Mouse (Mus musculus) stomach, embryonic 16.5 days (tissue): ENCODE measurements at regions not wholly inside any gene's neighbourhood (a gene's known extent, or its start where the extent isn't known, plus 50 kb on each side); places are given as distances from the start of the nearest gene placed in this dataset.

Experiments used
- ATAC-seq: fragments of 200-750 bp; cut with Nextera tagmentation; 2 replicates; pipeline ENCODE4 v1.8.0; 2017; ENCODE audit warnings: moderate number of reproducible peaks, moderate TSS enrichment; ENCODE audit not compliant: insufficient read depth, low FRiP score
- H3K27ac ChIP-seq: fragments of 300-500 bp; sonication (generic); 2 replicates; pipeline ENCODE4 v1.5.1; 2014; ENCODE audit warnings: low read length
- H3K27me3 ChIP-seq: fragments of 300-500 bp; sonication (generic); 2 replicates; pipeline ENCODE4 v1.6.1; 2014; ENCODE audit warnings: low read length, control low read depth, mixed read lengths; ENCODE audit not compliant: control insufficient read depth, insufficient read depth
- H3K36me3 ChIP-seq: fragments of 300-500 bp; sonication (generic); 2 replicates; pipeline ENCODE4 v1.6.1; 2014; ENCODE audit warnings: low read length; ENCODE audit not compliant: control insufficient read depth, insufficient read depth
- H3K4me1 ChIP-seq: fragments of 300-500 bp; sonication (generic); 2 replicates; pipeline ENCODE4 v1.6.1; 2014; ENCODE audit warnings: low read length, control low read depth, mixed read lengths; ENCODE audit not compliant: control insufficient read depth, insufficient read depth
- H3K4me2 ChIP-seq: fragments of 300-500 bp; sonication (generic); 2 replicates; pipeline ENCODE4 v1.6.1; 2014; ENCODE audit warnings: low read depth, low read length, mixed read lengths
- H3K4me3 ChIP-seq: fragments of 300-500 bp; sonication (generic); replicated peaks from 2 replicates; pipeline ENCODE4 v1.5.1; 2014; ENCODE audit warnings: mild to moderate bottlenecking, low read length
- H3K9ac ChIP-seq: fragments of 300-500 bp; sonication (generic); 2 replicates; pipeline ENCODE4 v1.6.1; 2014; ENCODE audit warnings: low read length
- H3K9me3 ChIP-seq: fragments of 300-500 bp; sonication (generic); replicated peaks from 2 replicates; pipeline ENCODE4 v1.6.1; 2016; ENCODE audit warnings: low read length, control low read depth; ENCODE audit not compliant: control insufficient read depth
- WGBS: fragments of 180-500 bp; shearing (Covaris S2); extraction: QIAGEN DNeasy Blood & Tissue Kit; methylation state at CpG from one replicate; pipeline ENCODE4 v1.1.7; 2014; 5-methylcytosine and 5-hydroxymethylcytosine counted together

DNA sequence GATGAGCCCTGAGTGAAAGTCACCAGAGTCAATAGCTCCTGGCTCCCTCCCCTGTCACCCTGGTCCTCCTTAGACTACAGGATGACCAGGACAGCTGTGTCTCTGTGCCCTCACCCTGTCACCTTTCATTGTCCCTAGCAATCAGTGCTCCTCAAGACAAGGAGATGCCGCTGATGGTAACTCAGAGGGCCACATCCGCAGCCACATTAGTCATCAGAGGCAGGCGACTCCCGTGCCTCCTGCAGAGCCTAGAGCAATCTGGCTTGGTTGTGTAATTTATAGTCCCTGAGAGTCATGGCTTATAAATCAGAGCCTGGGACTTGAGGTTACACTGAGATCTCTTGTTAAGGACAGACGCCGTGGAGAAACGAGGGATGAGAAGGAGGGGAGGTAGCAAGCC is 123.9 kb upstream of the Slc35f3 start:
- Histone ChIP-seq H3K27ac (no peak overlapping the region), H3K4me2 (no peak overlapping the region), H3K27me3 (no peaks in the 10 kb centered on the region), H3K4me1 (no peaks in the 10 kb centered on the region), H3K36me3 (no peaks in the 10 kb centered on the region), H3K9me3 (0 out of 2 replicates have a peak, but pooled peaks cover 3% of the 10 kb centered on the region), H3K4me3 (no peak overlapping the region), H3K9ac (no peak overlapping the region)
- ATAC-seq, result no peak
- 57% methylated on average over 7 of the region's 7 CpGs for WGBS

DNA sequence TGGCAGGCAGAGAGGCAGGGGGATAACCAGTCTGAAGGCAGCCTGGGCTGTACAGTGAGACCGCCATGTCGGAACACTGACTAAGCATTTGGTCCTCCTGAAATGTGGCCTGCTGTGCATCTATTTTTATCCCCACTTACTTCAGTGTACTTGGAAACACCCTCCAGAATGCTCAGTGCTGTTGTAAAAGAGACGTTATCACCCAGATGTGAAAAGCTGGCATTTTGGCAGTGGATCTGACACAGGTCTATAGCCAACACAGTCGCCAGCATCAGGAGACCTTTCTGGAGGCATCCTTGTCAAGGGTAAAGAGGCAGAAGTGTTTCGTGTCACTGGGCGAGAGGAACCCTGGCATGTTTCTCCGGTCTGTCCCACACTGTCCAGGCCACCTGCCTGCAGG is 122.1 kb upstream of the Slc35f3 start:
- Histone ChIP-seq H3K27me3 (no peaks in the 10 kb centered on the region), H3K9ac (no peak overlapping the region), H3K4me2 (no peak overlapping the region), H3K4me1 (no peaks in the 10 kb centered on the region), H3K27ac (no peak overlapping the region), H3K36me3 (no peaks in the 10 kb centered on the region), H3K9me3 (0 out of 2 replicates have a peak, but pooled peaks cover 3% of the 10 kb centered on the region), H3K4me3 (no peak overlapping the region)
- ATAC-seq, result no peak
- WGBS, result 90% methylated on average over 7 of the region's 7 CpGs

DNA sequence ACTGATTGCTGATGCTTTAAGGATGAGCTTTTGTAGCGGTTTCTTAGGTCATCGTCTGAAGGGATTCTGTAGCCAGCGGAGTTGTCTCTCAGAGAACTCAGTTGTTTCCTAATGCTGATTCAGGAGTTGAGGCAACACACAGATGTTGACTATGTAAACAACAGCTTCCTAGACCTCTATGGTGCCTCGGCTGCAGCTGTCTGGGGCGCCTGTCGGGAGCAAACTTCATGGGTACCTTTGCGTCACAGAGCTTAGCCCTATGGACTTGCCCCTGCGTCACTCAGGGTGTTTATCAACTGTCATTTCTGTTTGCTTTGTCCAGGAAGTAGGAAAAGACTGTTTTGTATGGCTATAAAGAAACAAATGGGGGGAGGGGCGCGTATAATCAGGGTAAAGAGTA is 120.5 kb upstream of the Slc35f3 start:
- Histone ChIP-seq H3K27ac (no peak overlapping the region), H3K9me3 (0 out of 2 replicates have a peak, but pooled peaks cover 3% of the 10 kb centered on the region), H3K4me1 (no peaks in the 10 kb centered on the region), H3K4me2 (no peak overlapping the region), H3K27me3 (no peaks in the 10 kb centered on the region), H3K36me3 (no peaks in the 10 kb centered on the region), H3K9ac (no peak overlapping the region), H3K4me3 (no peak overlapping the region)
- ATAC-seq, result no peak
- WGBS, result 53% methylated on average over 10 of the region's 10 CpGs

DNA sequence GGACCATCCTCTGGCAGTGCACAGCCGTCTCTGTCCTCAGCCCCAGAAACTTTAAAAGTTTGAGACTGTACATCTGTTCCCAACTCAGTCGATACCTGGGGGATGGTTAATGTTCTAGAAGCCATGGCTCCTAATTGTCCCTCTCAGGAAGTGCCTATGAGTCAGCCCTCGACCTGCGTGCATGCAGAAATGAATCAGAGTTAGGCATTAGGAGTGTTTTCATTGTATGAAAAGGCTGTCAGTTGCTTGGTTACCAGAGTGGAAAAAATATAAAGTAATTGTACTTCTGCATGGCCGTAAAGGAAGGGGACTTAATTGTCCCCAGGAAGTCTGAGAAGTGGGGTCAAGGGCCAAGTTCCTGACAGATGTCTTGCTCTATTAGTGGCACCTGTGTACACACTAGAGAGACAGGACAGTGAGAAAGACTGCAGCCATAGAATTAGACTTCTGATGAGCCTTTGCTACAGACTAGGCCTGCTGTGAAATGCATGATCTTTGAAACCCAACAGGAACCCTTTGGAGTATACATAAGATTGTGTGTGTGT is 109.5 kb upstream of the Slc35f3 start:
- WGBS, result 28% methylated on average over 5 of the region's 5 CpGs
- H3K36me3 ChIP-seq, result no peaks in the 10 kb centered on the region
- no peak overlapping the region for H3K27ac ChIP-seq
- ATAC-seq, result no peak
- H3K4me3 ChIP-seq, result no peak overlapping the region
- H3K9ac ChIP-seq, result no peak overlapping the region
- H3K4me1 ChIP-seq, result no peaks in the 10 kb centered on the region
- no peaks in the 10 kb centered on the region for H3K27me3 ChIP-seq
- H3K9me3 ChIP-seq, result 0 out of 2 replicates have a peak, but pooled peaks cover 6% of the 10 kb centered on the region
- no peak overlapping the region for H3K4me2 ChIP-seq

DNA sequence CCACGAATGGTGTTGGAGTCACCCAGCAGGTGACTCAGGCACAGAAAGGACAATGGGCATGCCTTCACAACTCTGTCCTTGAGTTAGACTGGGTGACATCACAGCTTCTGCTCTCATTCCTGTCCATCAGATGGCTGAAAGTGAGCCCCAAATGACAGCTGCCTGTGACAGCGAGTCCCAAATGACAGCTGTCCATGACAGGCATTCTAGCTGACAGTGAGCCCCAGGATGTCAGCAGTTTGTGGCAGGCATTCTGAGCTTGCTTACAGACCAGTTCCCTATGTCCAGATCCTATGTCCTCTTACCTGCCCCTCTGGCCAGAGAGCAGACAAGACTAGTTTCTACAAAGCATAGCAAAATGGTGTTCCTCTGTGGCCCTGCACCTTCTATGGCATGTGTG is 102.7 kb upstream of the Slc35f3 start:
- 0 out of 2 replicates have a peak, but pooled peaks cover 7% of the 10 kb centered on the region for H3K9me3 ChIP-seq
- no peaks in the 10 kb centered on the region for H3K4me1 ChIP-seq
- no peak overlapping the region for H3K27ac ChIP-seq
- no peak overlapping the region for H3K9ac ChIP-seq
- 81% methylated on average over 2 of the region's 2 CpGs for WGBS
- H3K36me3 ChIP-seq, result no peaks in the 10 kb centered on the region
- no peak overlapping the region for H3K4me3 ChIP-seq
- no peaks in the 10 kb centered on the region for H3K27me3 ChIP-seq
- H3K4me2 ChIP-seq, result no peak overlapping the region
- ATAC-seq, result no peak

DNA sequence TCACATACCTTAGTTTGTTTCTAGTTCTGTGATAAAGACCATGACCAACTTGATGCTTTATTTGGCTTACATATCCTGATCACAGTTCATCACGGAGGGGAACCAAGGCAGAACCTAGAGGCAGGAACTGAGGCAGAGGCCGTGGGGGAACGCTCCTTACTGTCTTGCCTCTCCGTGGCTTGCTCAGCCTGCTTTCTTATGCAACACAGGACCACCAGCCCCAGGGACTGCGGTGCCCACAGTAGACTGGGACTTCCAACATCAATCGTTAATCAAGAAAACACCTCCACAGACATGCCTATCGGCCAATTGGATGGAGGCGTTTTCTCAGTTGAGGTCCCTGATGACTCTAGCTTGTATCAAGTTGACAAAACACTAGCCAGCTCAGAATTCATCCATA is 87.8 kb upstream of the Slc35f3 start:
- H3K4me3 ChIP-seq, result no peak overlapping the region
- H3K9ac ChIP-seq, result no peak overlapping the region
- no peaks in the 10 kb centered on the region for H3K27me3 ChIP-seq
- WGBS, result 84% methylated on average over 8 of the region's 8 CpGs
- no peak overlapping the region for H3K27ac ChIP-seq
- H3K4me1 ChIP-seq, result no peaks in the 10 kb centered on the region
- no peak for ATAC-seq
- H3K9me3 ChIP-seq, result no peaks in the 10 kb centered on the region
- no peaks in the 10 kb centered on the region for H3K36me3 ChIP-seq
- no peak overlapping the region for H3K4me2 ChIP-seq

DNA sequence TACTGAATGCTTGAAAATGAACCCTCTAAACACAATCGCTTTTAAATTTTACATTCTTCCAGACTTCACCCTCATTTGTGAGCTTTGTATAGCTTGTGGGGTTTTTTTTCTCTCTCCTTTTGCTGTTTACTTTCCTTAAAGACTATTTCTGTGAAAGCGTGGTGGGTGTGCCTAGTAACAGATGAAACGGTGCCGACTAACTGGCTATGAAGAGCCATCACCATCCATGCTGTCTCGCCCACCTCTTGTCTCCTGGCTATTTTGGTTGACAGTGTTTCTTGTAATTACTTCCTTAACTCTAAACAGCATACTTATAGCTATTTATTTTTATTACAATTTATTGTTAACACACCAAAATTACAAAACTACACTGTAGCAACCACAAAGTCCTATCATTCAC is 85.6 kb upstream of the Slc35f3 start:
- no peaks in the 10 kb centered on the region for H3K36me3 ChIP-seq
- no peak for ATAC-seq
- H3K4me3 ChIP-seq, result no peak overlapping the region
- H3K9me3 ChIP-seq, result no peaks in the 10 kb centered on the region
- no peaks in the 10 kb centered on the region for H3K27me3 ChIP-seq
- no peak overlapping the region for H3K4me2 ChIP-seq
- H3K4me1 ChIP-seq, result no peaks in the 10 kb centered on the region
- 72% methylated on average over 5 of the region's 5 CpGs for WGBS
- H3K9ac ChIP-seq, result no peak overlapping the region
- no peak overlapping the region for H3K27ac ChIP-seq

DNA sequence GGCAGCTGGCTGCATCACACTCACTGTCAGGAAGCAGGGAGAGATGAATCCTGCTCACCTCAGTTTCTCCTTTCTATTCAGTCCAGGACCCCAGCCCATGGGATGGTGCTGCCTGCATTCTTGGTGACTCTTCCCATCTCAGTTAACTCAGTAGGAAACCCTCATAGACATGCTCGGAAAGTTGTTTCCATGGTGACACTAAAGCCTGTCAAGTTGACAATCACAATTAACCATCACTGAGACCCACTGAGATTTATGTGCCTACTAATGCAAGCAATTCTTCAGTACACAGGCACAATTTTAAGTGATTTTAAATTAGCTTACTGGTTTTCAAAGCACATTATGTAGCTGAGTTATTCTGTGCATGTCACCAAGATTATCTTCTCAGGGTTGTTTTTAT is 83.8 kb upstream of the Slc35f3 start:
- no peak overlapping the region for H3K4me2 ChIP-seq
- H3K36me3 ChIP-seq, result no peaks in the 10 kb centered on the region
- no peaks in the 10 kb centered on the region for H3K27me3 ChIP-seq
- no peaks in the 10 kb centered on the region for H3K4me1 ChIP-seq
- WGBS, result 58% methylated on average over 1 of the region's 1 CpGs
- H3K4me3 ChIP-seq, result no peak overlapping the region
- H3K9ac ChIP-seq, result no peak overlapping the region
- ATAC-seq, result no peak
- H3K27ac ChIP-seq, result no peak overlapping the region
- H3K9me3 ChIP-seq, result no peaks in the 10 kb centered on the region

DNA sequence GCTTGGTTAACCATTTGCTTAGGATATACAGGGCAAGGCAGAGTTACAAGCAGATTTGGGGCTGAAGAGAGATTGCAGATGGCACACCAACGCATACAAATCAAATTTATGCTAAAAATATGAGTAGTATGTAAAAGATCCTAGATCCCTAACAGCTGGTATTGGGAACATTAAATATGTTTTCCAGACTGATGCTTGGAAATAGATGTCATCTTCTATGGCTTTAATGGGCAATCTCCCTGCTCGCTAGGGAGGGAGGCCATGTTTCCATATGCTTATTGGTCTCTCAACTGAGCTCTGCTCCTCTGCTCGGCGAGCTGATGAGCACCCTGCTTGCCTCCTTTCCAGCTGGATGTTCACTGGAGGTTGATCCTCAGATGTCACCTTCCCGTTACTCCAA is 82.0 kb upstream of the Slc35f3 start:
- no peak overlapping the region for H3K27ac ChIP-seq
- H3K4me2 ChIP-seq, result no peak overlapping the region
- H3K4me1 ChIP-seq, result no peaks in the 10 kb centered on the region
- no peaks in the 10 kb centered on the region for H3K36me3 ChIP-seq
- H3K9me3 ChIP-seq, result no peaks in the 10 kb centered on the region
- 67% methylated on average over 5 of the region's 5 CpGs for WGBS
- no peaks in the 10 kb centered on the region for H3K27me3 ChIP-seq
- no peak for ATAC-seq
- H3K4me3 ChIP-seq, result no peak overlapping the region
- H3K9ac ChIP-seq, result no peak overlapping the region

DNA sequence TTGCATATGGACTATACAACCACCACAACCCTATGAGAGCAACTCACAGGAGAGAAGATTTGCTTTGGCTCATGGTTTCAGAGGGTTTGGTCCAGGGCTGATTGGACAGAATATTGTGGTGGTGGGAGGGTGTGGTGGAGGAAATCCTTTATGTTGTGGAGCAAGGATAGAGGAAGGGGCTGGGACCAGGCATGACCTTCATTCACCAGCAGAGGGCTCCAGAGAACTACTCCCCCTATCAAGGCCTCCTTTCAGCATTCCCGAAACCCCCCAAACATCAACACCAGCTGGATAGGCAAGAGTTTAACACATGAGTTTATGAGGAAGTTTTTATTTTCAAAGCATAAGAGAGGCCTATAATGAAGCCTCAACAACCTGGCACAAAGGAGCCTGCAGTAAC is 76.7 kb upstream of the Slc35f3 start:
- H3K9me3 ChIP-seq, result no peaks in the 10 kb centered on the region
- H3K9ac ChIP-seq, result no peak overlapping the region
- no peaks in the 10 kb centered on the region for H3K27me3 ChIP-seq
- H3K4me2 ChIP-seq, result no peak overlapping the region
- no peak overlapping the region for H3K4me3 ChIP-seq
- no peak overlapping the region for H3K27ac ChIP-seq
- H3K4me1 ChIP-seq, result no peaks in the 10 kb centered on the region
- no peaks in the 10 kb centered on the region for H3K36me3 ChIP-seq
- 53% methylated on average over 1 of the region's 1 CpGs for WGBS
- no peak for ATAC-seq
